Mouse (Mus musculus) heart, embryonic 16.5 days (tissue): ENCODE results near the gene Evx1. TPM values are rescaled to one million over a fixed set of nuclear protein-coding genes. Genes with fewer than 3 reads are reported as not detected.
"Not testable (repeated sequence)": the region's sequence is repeated elsewhere in the genome, so short reads cannot be mapped to it uniquely, and the experiment has no call there.

Source experiments
- ATAC-seq: fragments of 200-750 bp; cut with Nextera tagmentation; replicated peaks from 2 replicates; pipeline ENCODE4 v1.8.0; 2017; ENCODE audit warnings: moderate number of reproducible peaks; ENCODE audit not compliant: insufficient read depth, low FRiP score; ENCODE audit errors: extremely low read depth
- H3K27ac ChIP-seq: fragments of 300-500 bp; sonication (generic); 2 replicates; pipeline ENCODE4 v1.5.1; 2014; ENCODE audit warnings: mild to moderate bottlenecking, low read length, control low read depth, moderate library complexity
- H3K27me3 ChIP-seq: fragments of 300-500 bp; sonication (generic); 2 replicates; pipeline ENCODE4 v1.6.1; 2014; ENCODE audit warnings: low read length, mixed read lengths; ENCODE audit not compliant: control insufficient read depth, insufficient read depth
- H3K36me3 ChIP-seq: fragments of 300-500 bp; sonication (generic); 2 replicates; pipeline ENCODE4 v1.6.1; 2014; ENCODE audit not compliant: control insufficient read depth, insufficient read depth
- H3K4me1 ChIP-seq: fragments of 300-500 bp; sonication (generic); 2 replicates; pipeline ENCODE4 v1.6.1; 2014; ENCODE audit warnings: low read length, mixed read lengths; ENCODE audit not compliant: control insufficient read depth, insufficient read depth
- H3K4me2 ChIP-seq: fragments of 300-500 bp; sonication (generic); 2 replicates; pipeline ENCODE4 v1.6.1; 2014; ENCODE audit warnings: low read depth, mild to moderate bottlenecking, control low read depth, low read length
- H3K4me3 ChIP-seq: fragments of 300-500 bp; sonication (generic); 2 replicates; pipeline ENCODE4 v1.5.1; 2014; ENCODE audit warnings: mild to moderate bottlenecking, control low read depth, low read length
- H3K9ac ChIP-seq: fragments of 300-500 bp; sonication (generic); 2 replicates; pipeline ENCODE4 v1.6.1; 2014; ENCODE audit warnings: low read length, control low read depth
- H3K9me3 ChIP-seq: fragments of 300-500 bp; sonication (generic); replicated peaks from 2 replicates; pipeline ENCODE4 v1.6.1; 2016; ENCODE audit warnings: low read length; ENCODE audit not compliant: control insufficient read depth
- WGBS: fragments of 180-500 bp; shearing (Covaris S2); extraction: QIAGEN DNeasy Blood & Tissue Kit; methylation state at CpG from one replicate; pipeline ENCODE4 v1.1.7; 2014; 5-methylcytosine and 5-hydroxymethylcytosine counted together
- polyA plus RNA-seq: library from polyadenylated mRNA; unstranded; fragments of >200 nt; fragmentation: Nextera tagmentation; extraction: Ambion mirVana; gene quantifications from 2 replicates; pipeline ENCODE4 v1.2.1, GENCODE M21; 2015

Gene Evx1
- polyA plus RNA-seq, 1 experiment from 2014 or later: not detected

DNA sequence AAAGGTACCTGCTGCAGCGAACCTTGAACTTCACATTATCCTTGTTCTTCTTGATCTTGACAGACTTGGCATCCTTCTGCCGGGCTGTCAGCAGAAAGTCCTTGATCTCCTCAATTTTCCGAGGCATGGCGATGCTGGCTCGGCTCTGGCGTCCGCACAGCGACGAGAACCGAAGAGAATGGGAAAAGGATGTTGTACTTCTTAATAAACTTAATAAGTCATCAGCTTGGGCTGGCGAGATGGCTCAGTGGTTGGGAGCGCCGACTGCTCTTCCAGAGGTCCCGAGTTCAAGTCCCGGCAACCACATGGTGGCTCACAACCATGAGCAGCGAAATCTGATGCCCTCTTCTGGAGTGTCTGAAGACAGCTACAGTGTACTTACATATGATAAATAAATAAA, 33.5 kb downstream of the Evx1 start:
- 89% methylated on average over 16 of the region's 16 CpGs for WGBS
- H3K4me1 ChIP-seq: not testable (repeated sequence)

DNA sequence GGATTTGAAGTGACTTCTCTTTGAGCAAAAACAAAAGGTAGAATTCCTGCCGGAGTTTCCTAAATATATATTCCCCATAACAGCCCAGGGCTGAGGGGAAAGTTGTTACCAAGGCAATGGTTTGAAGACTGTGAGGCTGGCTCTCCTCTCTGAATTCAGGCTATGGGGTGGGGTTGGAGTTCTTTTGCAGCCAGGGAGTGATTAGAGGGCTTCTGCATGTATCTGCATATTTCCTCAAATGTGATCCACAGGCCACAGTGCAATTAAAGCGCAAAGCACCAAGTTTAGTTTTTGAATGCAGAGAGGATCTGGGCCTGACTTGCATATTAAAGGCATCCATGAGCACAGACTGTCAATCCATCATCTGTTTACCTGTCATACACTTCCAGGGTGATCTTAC, 52.7 kb downstream of the Evx1 start:
- no peak for ATAC-seq
- H3K4me2 ChIP-seq: no peak overlapping the region
- WGBS: 76% methylated on average over 2 of the region's 2 CpGs

More for the DNA sequence above, 33.5 kb downstream of the Evx1 start:
- H3K4me3 ChIP-seq, H3K9me3 ChIP-seq, ATAC-seq, H3K4me2 ChIP-seq, H3K27ac ChIP-seq, H3K36me3 ChIP-seq, H3K9ac ChIP-seq, H3K27me3 ChIP-seq: not testable (repeated sequence)

GRCm38 (mm10) chr6:52366533-52366932, 53.2 kb downstream of the Evx1 start:
- H3K27ac ChIP-seq: no peak overlapping the region
- no peaks in the 10 kb centered on the region for H3K27me3 ChIP-seq
- no peaks in the 10 kb centered on the region for H3K9me3 ChIP-seq
- no peak for ATAC-seq
- H3K4me1 ChIP-seq: peaks cover 5% of the 10 kb centered on the region; the same call in 1 of the 2 replicates
- 62% methylated on average over 11 of the region's 11 CpGs for WGBS
- no peak overlapping the region for H3K9ac ChIP-seq
- H3K4me3 ChIP-seq: no peak overlapping the region
- no peaks in the 10 kb centered on the region for H3K36me3 ChIP-seq
- H3K4me2 ChIP-seq: no peak overlapping the region

More for the DNA sequence above, 52.7 kb downstream of the Evx1 start:
- no peaks in the 10 kb centered on the region for H3K9me3 ChIP-seq
- H3K9ac ChIP-seq: no peak overlapping the region
- no peaks in the 10 kb centered on the region for H3K36me3 ChIP-seq
- H3K27ac ChIP-seq: no peak overlapping the region
- no peaks in the 10 kb centered on the region for H3K27me3 ChIP-seq
- H3K4me3 ChIP-seq: no peak overlapping the region
- H3K4me1 ChIP-seq: peaks cover 5% of the 10 kb centered on the region; the same call in 1 of the 2 replicates

- Histone ChIP-seq H3K4me2 (no peak overlapping the region), H3K27ac (no peak overlapping the region), H3K36me3 (no peaks in the 10 kb centered on the region), H3K4me3 (no peak overlapping the region), H3K4me1 (peaks cover 5% of the 10 kb centered on the region; the same call in 1 of the 2 replicates), H3K9ac (no peak overlapping the region), H3K9me3 (no peaks in the 10 kb centered on the region), H3K27me3 (no peaks in the 10 kb centered on the region)
- no peak for ATAC-seq
- 75% methylated on average over 4 of the region's 4 CpGs for WGBS
These were observed 53.8 kb downstream of the Evx1 start for GRCm38 (mm10) chr6:52367067-52367466.

Other genes with a start within 250 kb of the Evx1 start
- gene Hoxa1, start 155.2 kb upstream of the Evx1 start, polyA plus RNA-seq: 0.44 and 0.68 TPM in 2 replicates
- 1.5 and 2.0 TPM in 2 replicates for gene Hoxa2, start 148.7 kb upstream of the Evx1 start, polyA plus RNA-seq
- gene 5730596B20Rik, start 136.0 kb upstream of the Evx1 start, polyA plus RNA-seq: 0.13 and 0.32 TPM in 2 replicates
- gene Hoxa4, start 121.7 kb upstream of the Evx1 start, polyA plus RNA-seq: 0.54 TPM in 1 of 2 replicates, not detected in the other
- 1.3 and 3.3 TPM in 2 replicates for gene Hoxa5, start 108.9 kb upstream of the Evx1 start, polyA plus RNA-seq
- not detected in 2 replicates for gene Hoxa6, start 104.8 kb upstream of the Evx1 start, polyA plus RNA-seq
- 0.89 and 1.3 TPM in 2 replicates for gene Hoxa3, start 100.2 kb upstream of the Evx1 start, polyA plus RNA-seq
- not detected in 2 replicates for gene Gm28308, start 100.2 kb upstream of the Evx1 start, polyA plus RNA-seq
- gene Hoxa7, start 91.6 kb upstream of the Evx1 start, polyA plus RNA-seq: 0.35 and 0.38 TPM in 2 replicates
- 0.17 TPM in 1 of 2 replicates, not detected in the other for gene Hoxa9, start 82.4 kb upstream of the Evx1 start, polyA plus RNA-seq
- gene Hoxa10, start 72.6 kb upstream of the Evx1 start, polyA plus RNA-seq: not detected in 2 replicates
- gene Hoxa11, start 67.7 kb upstream of the Evx1 start, polyA plus RNA-seq: not detected in 2 replicates
- gene Hoxa13, start 52.6 kb upstream of the Evx1 start, polyA plus RNA-seq: not detected in 2 replicates